Mouse (Mus musculus) regulatory T cell (primary cell): ENCODE measurements around the gene Trim56.

ENCODE experiments used
- in situ Hi-C: fragments of 300-600 bp; cut with MboI, MseI; formaldehyde crosslinking; loops from one replicate; pipeline ENCODE4 v1.15.1; 2025; ENCODE audit warnings: high pct_unique_total_duplicates

The Trim56 gene

GRCm38 (mm10) chr5:137077187-137077586, 38.8 kb downstream of the Trim56 start:
- in situ Hi-C loops, result no loop called here

DNA sequence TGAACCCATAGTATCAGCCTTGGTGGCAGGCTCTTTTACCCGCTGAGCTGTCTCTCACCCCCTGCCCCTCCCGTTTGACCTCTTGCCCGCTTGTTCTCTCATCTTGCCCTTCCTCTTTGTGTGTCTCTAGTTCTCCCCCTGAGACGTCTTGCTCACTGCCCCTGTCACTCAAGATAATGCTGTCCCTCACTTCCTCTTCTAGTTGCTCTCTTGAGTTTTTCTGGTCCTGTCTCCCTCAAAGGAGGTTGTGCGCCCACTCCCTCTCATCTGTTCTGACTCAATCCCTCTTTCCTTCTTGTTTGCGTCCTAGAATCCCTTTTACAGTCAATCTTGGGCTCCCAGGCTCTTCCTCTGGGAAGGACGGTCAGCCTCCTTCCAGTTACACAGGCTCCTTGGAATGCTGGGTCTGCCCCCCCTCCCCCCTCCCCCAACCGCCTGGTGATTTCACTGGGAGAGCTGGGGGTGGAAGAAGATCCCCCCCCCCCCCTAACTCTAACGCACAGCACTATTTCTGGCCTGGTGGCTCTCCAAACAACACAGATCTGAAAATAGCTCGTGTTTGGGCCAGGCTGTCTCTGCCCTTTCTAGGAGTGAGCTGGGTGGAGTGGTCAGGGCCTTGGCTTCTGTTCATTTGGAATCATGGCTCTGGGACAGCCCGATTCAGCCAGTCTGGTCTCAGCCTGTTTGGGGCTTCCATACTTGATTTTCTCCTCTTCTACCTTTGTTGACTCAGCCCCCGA, 39.6 kb downstream of the Trim56 start:
- in situ Hi-C loops, result no loop called here

- in situ Hi-C loops, result no loop called here
Observed at GRCm38 (mm10) chr5:137075726-137076125, 40.3 kb downstream of the Trim56 start.

- in situ Hi-C loops, result no loop called here
Observed at GRCm38 (mm10) chr5:137074191-137074651, 41.8 kb downstream of the Trim56 start.

DNA sequence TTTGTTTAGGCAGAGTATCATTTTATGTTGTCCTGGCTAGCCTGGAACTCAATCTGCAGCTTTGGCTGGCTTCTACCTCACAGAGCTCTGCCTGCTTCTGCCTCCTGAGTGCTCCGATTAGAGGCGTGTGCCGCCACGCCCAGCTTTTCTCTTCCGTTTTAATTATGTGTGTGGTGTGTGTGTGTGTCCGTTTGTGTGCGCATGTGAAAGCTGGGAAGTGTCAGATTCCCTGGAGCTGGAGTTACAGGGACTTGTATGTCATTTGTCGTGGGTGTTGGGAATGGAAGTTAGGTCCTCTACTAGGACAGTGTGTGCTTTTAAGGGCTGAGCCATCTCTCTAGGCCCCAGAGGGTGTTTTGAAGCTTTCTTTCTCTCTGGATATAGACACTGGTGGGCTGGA, 42.9 kb downstream of the Trim56 start:
- in situ Hi-C loops, result no loop called here

DNA sequence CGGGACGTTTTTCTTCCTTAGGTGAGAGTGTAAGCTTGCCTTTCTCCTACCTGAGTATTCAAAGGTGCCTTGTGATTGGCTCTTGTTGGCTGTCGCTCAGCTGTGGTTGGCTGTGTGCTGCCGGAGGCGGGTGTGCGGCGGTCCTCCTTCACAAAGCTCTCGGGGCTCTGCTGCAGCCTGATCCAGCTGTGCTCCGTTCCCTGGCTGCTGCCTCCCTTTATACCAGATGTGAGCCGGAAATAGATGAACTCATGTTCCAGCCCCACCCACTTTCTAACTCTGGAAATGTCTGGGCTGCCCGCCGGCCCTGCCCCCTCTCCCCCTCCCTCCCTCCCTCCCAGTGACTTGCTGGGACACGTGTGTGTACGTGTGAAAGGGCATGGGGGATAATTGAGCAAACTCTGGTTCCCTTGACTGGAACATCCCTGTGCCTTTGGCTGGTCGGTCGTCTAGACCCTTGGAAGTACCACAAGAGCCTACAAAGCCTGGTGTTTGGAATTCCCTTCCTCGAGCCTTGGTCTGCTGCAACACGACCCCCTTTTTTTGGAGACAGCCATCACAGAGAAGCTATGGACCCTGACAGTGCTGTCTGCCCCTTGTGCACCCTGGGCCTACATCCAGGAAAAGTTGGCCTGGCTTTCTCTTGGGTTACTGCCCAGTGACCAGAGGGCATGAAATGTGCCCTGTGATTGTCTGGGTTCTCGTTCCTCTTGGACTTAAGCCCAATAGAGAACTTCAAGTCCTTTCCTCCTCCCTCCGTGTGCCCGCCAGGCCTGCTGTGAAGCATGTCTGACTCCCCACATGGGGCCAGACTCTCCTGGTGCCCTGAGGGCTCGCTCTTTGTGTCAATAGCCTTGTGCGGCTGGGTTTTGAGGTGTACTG, 43.7 kb downstream of the Trim56 start, which contains the start of gene Serpine1:
Gene Serpine1, minus strand, starts transcription at position 190 of the 882 bp plus-strand sequence.
- in situ Hi-C loops, result no loop called here

DNA sequence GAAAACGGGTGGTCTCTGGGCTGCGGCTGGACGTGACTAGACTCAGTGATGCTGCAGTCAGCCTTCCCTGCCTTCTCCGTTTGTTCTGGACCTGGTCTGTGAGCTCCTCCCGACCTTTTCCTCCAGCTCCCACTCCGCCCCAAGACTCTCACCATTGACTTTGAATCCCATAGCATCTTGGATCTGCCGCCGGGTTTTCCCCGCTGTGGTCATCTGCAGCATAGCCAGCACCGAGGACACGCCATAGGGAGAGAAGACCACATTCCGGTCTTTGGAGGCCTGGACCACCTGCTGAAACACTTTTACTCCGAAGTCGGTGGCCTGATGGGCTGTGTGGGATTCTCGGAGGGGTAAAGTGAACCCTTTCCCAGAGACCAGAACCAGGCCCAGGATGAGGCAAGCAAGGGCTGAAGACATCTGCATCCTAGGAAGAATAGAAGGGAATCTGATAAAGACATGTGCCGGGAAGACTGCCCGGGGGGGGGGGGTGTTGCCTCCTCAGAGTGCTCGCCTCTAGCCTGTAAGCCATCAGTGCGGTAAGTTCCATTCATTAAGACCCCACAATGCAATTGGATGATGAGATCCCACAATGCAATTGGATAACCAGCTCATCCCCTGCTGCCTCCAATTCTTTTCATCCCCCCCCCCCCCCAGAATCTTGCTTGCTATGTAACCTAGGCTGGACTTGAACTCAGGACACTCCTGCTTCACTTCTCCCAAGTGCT, 45.0 kb downstream of the Trim56 start:
- in situ Hi-C loops, result no loop called here

- in situ Hi-C loops, result loop anchor here (10.0 kb wide), 1 partner anchor 676 kb away; the partner anchor contains the start of genes Nyap1 and Tsc22d4
Observed at GRCm38 (mm10) chr5:137068711-137069110, 47.3 kb downstream of the Trim56 start.

GRCm38 (mm10) chr5:137065923-137066322, 50.1 kb downstream of the Trim56 start:
- in situ Hi-C loops, result loop anchor here (10.0 kb wide), 1 partner anchor 679 kb away; the partner anchor contains the start of genes Nyap1 and Tsc22d4

DNA sequence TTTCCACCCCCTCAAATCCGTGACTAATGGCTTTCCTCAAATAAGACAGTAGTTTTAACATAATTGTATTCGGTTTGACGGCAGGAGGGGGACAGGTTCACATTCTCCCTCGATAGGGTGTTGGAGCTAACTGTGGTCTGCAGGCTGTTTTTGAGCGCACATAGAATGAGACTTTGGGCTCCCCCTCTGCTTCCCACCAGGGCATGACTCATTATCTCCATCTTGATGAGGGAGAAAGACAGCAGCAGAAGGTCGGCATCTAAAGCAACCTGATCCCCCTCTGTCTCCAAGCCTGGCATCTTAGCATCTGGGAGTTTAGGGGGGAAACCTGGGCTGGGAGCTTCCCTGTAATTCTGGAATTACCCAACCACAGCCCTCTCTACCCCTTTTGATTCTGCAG, 50.6 kb downstream of the Trim56 start:
- in situ Hi-C loops, result loop anchor here (10.0 kb wide), 1 partner anchor 679 kb away; the partner anchor contains the start of genes Nyap1 and Tsc22d4

- in situ Hi-C loops, result loop anchor here (10.0 kb wide), 1 partner anchor 682 kb away; the partner anchor contains the start of genes Nyap1 and Tsc22d4
Observed at GRCm38 (mm10) chr5:137062601-137063000, 53.4 kb downstream of the Trim56 start.

- in situ Hi-C loops, result loop anchor here (10.0 kb wide), 1 partner anchor 683 kb away; the partner anchor contains the start of genes Nyap1 and Tsc22d4
Observed at GRCm38 (mm10) chr5:137061809-137062481, 54.1 kb downstream of the Trim56 start.
